ENCODE assay signal across 13 mouse cellular contexts in the genomic region with DNA sequence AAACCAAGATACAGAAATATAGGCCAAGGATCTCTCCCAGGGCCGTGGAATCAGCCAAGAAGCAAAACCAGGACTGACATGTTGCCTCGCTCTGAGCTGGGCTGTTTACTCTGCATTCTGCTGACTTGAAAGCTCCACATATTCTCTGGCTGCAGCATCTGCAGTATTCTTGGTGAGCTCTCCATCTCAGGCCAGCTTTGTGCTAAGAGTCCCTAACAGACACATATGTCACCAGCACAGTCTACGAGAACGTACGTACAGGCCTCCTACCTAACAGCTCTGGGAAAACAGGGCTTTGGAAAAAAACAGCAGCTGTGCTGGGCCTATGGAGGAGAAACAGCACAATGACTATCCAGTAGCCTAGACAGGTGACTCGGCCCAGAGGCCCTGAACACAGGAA.
DNase-seq lines count a peak whose midpoint lies in the region; ATAC-seq and TF ChIP-seq lines count a peak whose summit lies in the region.
"Had no signal": no experiment of that assay in that cellular context is flagged by ENCODE, and none has a peak within 500 bp of the region (broad histone marks: within the 10 kb centered on the region; RNA-seq: fewer than 3 reads in every experiment).

No protein-coding gene starts in this region.

- ATAC-seq in hindbrain, postnatal 0 days, result no peak
- ATAC-seq in hindbrain, embryonic 14.5 days (ENCODE audit: low FRiP score), result no peak
- ATAC-seq in monocyte, adult 5-6 weeks (replicated peaks; ENCODE audit: insufficient number of reproducible peaks, low FRiP score, low TSS enrichment, poor library complexity, severe bottlenecking), result no peak

- H3K36me3 ChIP-seq in hindbrain, postnatal 0 days (ENCODE audit: insufficient read depth, low read length), result no peaks in the 10 kb centered on the region
- H3K36me3 ChIP-seq in hindbrain, embryonic 14.5 days (replicated peaks; ENCODE audit: control insufficient read depth, insufficient read depth), result no peaks in the 10 kb centered on the region
- no peaks in the 10 kb centered on the region for H3K36me3 ChIP-seq in kidney, adult 2 months (ENCODE audit: control insufficient read depth, insufficient read depth, low read length)
- H3K36me3 ChIP-seq: embryonic facial prominence, embryonic 10.5 days; liver, embryonic 15.5 days had no signal

- no peak overlapping the region for H3K4me3 ChIP-seq in hindbrain, postnatal 0 days (ENCODE audit: low read length)
- no peak overlapping the region for H3K4me3 ChIP-seq in hindbrain, embryonic 14.5 days (replicated peaks; ENCODE audit: low read length)
- H3K4me3 ChIP-seq in layer of hippocampus, adult 2 months, result no peak overlapping the region
- no peak overlapping the region for H3K4me3 ChIP-seq in kidney, adult 2 months (ENCODE audit: insufficient read depth, low read depth, low read length)
- H3K4me3 ChIP-seq: embryonic facial prominence, embryonic 10.5 days; heart, adult 2 months; liver, embryonic 15.5 days had no signal

- TF ChIP-seq CTCF in hindbrain, postnatal 0 days (IDR thresholded peaks at IDR 0.05; ENCODE audit: low read depth), result no peak
- no peak for TF ChIP-seq CTCF in layer of hippocampus, adult 2 months (conservative IDR thresholded peaks at IDR 0.05)
- no peak for TF ChIP-seq CTCF in kidney, adult 2 months (conservative IDR thresholded peaks at IDR 0.05; ENCODE audit: insufficient read depth, insufficient read length, low read depth, low read length)

- no peak overlapping the region; the same call in 1 of the 2 replicates for H3K27ac ChIP-seq in hindbrain, postnatal 0 days
- no peak overlapping the region for H3K27ac ChIP-seq in hindbrain, embryonic 14.5 days
- H3K27ac ChIP-seq in layer of hippocampus, adult 2 months, result peak overlapping the region; percentile 88
- no peak overlapping the region for H3K27ac ChIP-seq in kidney, adult 2 months (ENCODE audit: insufficient read depth, low read depth, low read length)
- H3K27ac ChIP-seq: embryonic facial prominence, embryonic 10.5 days; heart, adult 2 months; liver, embryonic 15.5 days had no signal

- H3K4me2 ChIP-seq in hindbrain, postnatal 0 days (ENCODE audit: low read depth, low read length), result no peak overlapping the region
- H3K4me2 ChIP-seq in hindbrain, embryonic 14.5 days (replicated peaks), result no peak overlapping the region
- H3K4me2 ChIP-seq: liver, embryonic 15.5 days had no signal

- DNase-seq in adrenal gland, adult 2 months, result peak; percentile 30
- DNase-seq in adrenal gland, postnatal 4 days (ENCODE audit: low spot score in 2 of 2), result no peak
- peak; percentile 19 for DNase-seq in hindbrain, postnatal 0 days (ENCODE audit: low spot score)
- no peak for DNase-seq in hindbrain, embryonic 14.5 days (ENCODE audit: low spot score)
- peak in 1 of 2 experiments; percentile 22 for DNase-seq in layer of hippocampus, adult 2 months (ENCODE audit: low spot score in 2 of 2)
- peak; percentile 35 to 49 for DNase-seq in right cerebral cortex, adult 2 months (ENCODE audit: low spot score in 2 of 2)
- no peak for DNase-seq in kidney, adult 2 months
- DNase-seq: heart, adult 2 months; lung, postnatal 36 days; thymus, adult 2 months had no signal

- H3K9me3 ChIP-seq in hindbrain, postnatal 0 days (ENCODE audit: low read length), result no peaks in the 10 kb centered on the region
- no peaks in the 10 kb centered on the region for H3K9me3 ChIP-seq in hindbrain, embryonic 14.5 days (ENCODE audit: control insufficient read depth, low read length)
- H3K9me3 ChIP-seq: embryonic facial prominence, embryonic 10.5 days; liver, embryonic 15.5 days had no signal

- WGBS in hindbrain, postnatal 0 days, result 63% methylated on average over 6 of the region's 6 CpGs
- WGBS in hindbrain, embryonic 14.5 days, result 79% methylated on average over 6 of the region's 6 CpGs
- 84% methylated on average over 6 of the region's 6 CpGs for WGBS in kidney, adult 2 months

- 0 out of 2 replicates have a peak overlapping the region, but pooled peaks have one; percentile 13 for H3K9ac ChIP-seq in hindbrain, postnatal 0 days (replicated peaks; ENCODE audit: low read length)
- H3K9ac ChIP-seq in hindbrain, embryonic 14.5 days, result no peak overlapping the region
- H3K9ac ChIP-seq: liver, embryonic 15.5 days had no signal

- 0 out of 2 replicates have a peak, but pooled peaks cover 3% of the 10 kb centered on the region for H3K4me1 ChIP-seq in hindbrain, postnatal 0 days (ENCODE audit: insufficient read depth, low read length)
- no peaks in the 10 kb centered on the region for H3K4me1 ChIP-seq in hindbrain, embryonic 14.5 days (replicated peaks; ENCODE audit: control insufficient read depth, insufficient read depth, low read length)
- H3K4me1 ChIP-seq in kidney, adult 2 months (ENCODE audit: control insufficient read depth, insufficient read depth, low read length), result no peaks in the 10 kb centered on the region
- H3K4me1 ChIP-seq: embryonic facial prominence, embryonic 10.5 days; liver, embryonic 15.5 days had no signal

- H3K27me3 ChIP-seq in hindbrain, postnatal 0 days (ENCODE audit: insufficient read depth, low read length), result no peaks in the 10 kb centered on the region
- no peaks in the 10 kb centered on the region for H3K27me3 ChIP-seq in hindbrain, embryonic 14.5 days (ENCODE audit: control insufficient read depth, insufficient read depth, low read length)
- H3K27me3 ChIP-seq in kidney, adult 2 months (replicated peaks; ENCODE audit: control insufficient read depth, insufficient read depth, low read length), result no peaks in the 10 kb centered on the region
- H3K27me3 ChIP-seq: liver, embryonic 15.5 days had no signal

- no peak for TF ChIP-seq POLR2A in kidney, adult 2 months (IDR thresholded peaks at IDR 0.05; ENCODE audit: low read depth, low read length)

Comparison
In these comparisons a context has a peak if more than half of its experiments do, and no peak if none do; other contexts are left out.
1. DNase-seq: peak in adrenal gland, adult 2 months (single experiment), hindbrain, postnatal 0 days (single experiment) and right cerebral cortex, adult 2 months (2 of 2); none in adrenal gland, postnatal 4 days (0 of 2), hindbrain, embryonic 14.5 days (single experiment) and kidney, adult 2 months (single experiment).